Mouse (Mus musculus) testis, adult 2 months (tissue): Measurements from ENCODE around the gene Adgrv1.

Experiments used
- CTCF ChIP-seq: fragments of 200-500 bp; IDR thresholded peaks from 2 replicates; pipeline ENCODE4 v1.5.1; 2012; ENCODE audit warnings: low read depth, mild to moderate bottlenecking, inconsistent platforms, low read length, moderate library complexity; ENCODE audit not compliant: control insufficient read depth, insufficient read depth, insufficient replicate concordance
- POLR2A ChIP-seq: fragments of 200-500 bp; IDR thresholded peaks from 2 replicates; pipeline ENCODE4 v1.6.1; 2012; ENCODE audit warnings: low read depth, mild to moderate bottlenecking, inconsistent platforms, low read length, moderate library complexity; ENCODE audit not compliant: control insufficient read depth

DNA sequence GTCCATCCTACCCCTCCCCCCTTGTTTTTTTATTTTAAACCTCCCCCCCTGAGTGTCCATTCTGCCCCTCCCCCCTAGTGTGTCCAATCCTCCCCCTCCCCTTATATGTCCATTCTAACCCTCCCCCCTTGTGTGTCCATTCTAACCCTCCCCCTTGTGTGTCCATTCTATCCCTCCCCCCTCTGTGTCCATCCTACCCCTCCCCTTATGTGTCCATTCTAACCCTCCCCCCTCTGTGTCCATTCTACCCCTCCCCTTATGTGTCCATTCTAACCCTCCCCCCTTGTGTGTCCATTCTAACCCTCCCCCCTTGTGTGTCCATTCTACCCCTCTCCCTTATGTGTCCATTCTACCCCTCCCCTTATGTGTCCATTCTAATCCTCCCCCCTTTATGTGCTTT lies 159.2 kb downstream of the Adgrv1 start:
- no peak for TF ChIP-seq POLR2A
- TF ChIP-seq CTCF: no peak
